Mouse (Mus musculus) neural tube, embryonic 11.5 days (tissue): Measurements from ENCODE around the gene Grb2. TPM values are rescaled to one million over a fixed set of nuclear protein-coding genes. Genes with fewer than 3 reads are reported as not detected.

Experiments used
- ATAC-seq: fragments of 200-750 bp; cut with Nextera tagmentation; 2 replicates; pipeline ENCODE4 v1.8.0; 2017; ENCODE audit warnings: moderate number of reproducible peaks, mild to moderate bottlenecking, moderate TSS enrichment, moderate library complexity; ENCODE audit not compliant: insufficient read depth, low FRiP score, low TSS enrichment
- DNase-seq: peaks from one replicate; pipeline ENCODE4 v3.0.0-alpha.2; 2015; ENCODE audit warnings: low spot score
- H3K27ac ChIP-seq: fragments of 300-500 bp; sonication (generic); 2 replicates; pipeline ENCODE4 v1.5.1; 2014; ENCODE audit warnings: low read depth, mild to moderate bottlenecking, low read length
- H3K27me3 ChIP-seq: fragments of 300-500 bp; sonication (generic); 2 replicates; pipeline ENCODE4 v1.6.1; 2014; ENCODE audit warnings: mild to moderate bottlenecking, low read length, mixed read lengths; ENCODE audit not compliant: control insufficient read depth, insufficient read depth
- H3K36me3 ChIP-seq: fragments of 300-500 bp; sonication (generic); 2 replicates; pipeline ENCODE4 v1.6.1; 2014; ENCODE audit warnings: mild to moderate bottlenecking, low read length, moderate library complexity, mixed read lengths; ENCODE audit not compliant: control insufficient read depth, insufficient read depth
- H3K4me1 ChIP-seq: fragments of 300-500 bp; sonication (generic); 2 replicates; pipeline ENCODE4 v1.6.1; 2014; ENCODE audit warnings: low read length, mixed read lengths; ENCODE audit not compliant: control insufficient read depth, insufficient read depth
- H3K4me2 ChIP-seq: fragments of 300-500 bp; sonication (generic); 2 replicates; pipeline ENCODE4 v1.6.1; 2014; ENCODE audit warnings: low read depth, mild to moderate bottlenecking, moderate library complexity
- H3K4me3 ChIP-seq: fragments of 300-500 bp; sonication (generic); 2 replicates; pipeline ENCODE4 v1.5.1; 2014; ENCODE audit warnings: low read depth, low read length
- H3K9ac ChIP-seq: fragments of 300-500 bp; sonication (generic); 2 replicates; pipeline ENCODE4 v1.6.1; 2014; ENCODE audit warnings: mild to moderate bottlenecking, low read length
- H3K9me3 ChIP-seq: fragments of 300-500 bp; sonication (generic); 2 replicates; pipeline ENCODE4 v1.6.1; 2016; ENCODE audit warnings: low read length; ENCODE audit not compliant: control insufficient read depth
- WGBS: fragments of 180-500 bp; shearing (Covaris S2); extraction: QIAGEN DNeasy Blood & Tissue Kit; methylation state at CpG from one replicate; pipeline ENCODE4 v1.1.7; 2014; 5-methylcytosine and 5-hydroxymethylcytosine counted together
- polyA plus RNA-seq: library from polyadenylated mRNA; unstranded; fragments of >200 nt; fragmentation: Nextera tagmentation; extraction: Ambion mirVana; gene quantifications from 2 replicates; pipeline ENCODE4 v1.2.1, GENCODE M21; 2014

The Grb2 gene
- polyA plus RNA-seq, 1 experiment from 2014 or later: 86.7 TPM

DNA sequence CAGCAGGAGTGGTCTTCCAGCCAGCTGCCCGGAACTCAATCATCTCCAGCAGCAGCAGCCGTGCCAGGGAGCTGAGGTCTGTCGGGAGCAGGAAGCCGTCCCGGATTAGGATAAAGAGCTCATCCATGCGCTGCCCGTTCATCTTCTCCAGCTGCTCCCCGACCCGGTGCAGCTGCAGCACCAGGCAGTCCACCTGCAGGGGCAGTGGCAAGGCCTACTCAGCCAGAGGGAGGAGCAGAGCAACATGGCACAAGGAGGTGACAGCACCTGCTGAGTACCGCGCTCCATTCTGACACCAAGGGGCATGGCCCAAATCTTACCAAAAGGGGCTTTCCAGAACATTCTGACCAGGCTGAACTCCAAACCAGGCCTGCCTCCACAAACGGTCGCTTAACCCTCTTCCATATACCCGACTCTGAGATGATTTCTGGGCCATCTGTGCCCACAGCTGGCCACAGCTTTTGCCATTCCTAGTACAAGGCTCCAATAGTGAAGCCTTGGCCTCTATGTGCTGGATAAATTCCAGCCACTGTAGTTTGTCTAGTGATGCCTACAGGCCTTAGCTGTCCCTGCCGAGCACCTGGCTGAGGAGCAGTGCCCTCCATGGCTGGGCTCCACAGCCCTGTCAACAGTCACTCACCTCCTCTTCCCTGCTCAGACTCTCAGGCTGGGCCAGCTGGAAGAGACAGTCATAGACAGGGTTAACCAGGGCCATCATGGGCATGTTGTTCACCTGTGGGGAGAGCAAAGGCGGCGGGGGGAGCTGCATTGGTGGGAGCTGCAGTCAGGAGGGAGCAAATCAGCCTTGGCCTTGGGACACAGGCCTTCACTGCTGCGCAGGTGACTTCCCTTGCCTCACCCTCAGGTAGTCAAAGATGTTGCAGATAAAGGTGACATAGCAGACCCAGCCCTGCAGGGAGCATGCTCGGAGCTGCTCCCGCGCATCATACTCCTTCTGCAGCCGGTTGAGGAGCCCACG, 99.7 kb downstream of the Grb2 start:
- Histone ChIP-seq H3K9ac (no peak overlapping the region), H3K4me1 (peaks cover 4% of the 10 kb centered on the region; the same call in 1 of the 2 replicates), H3K4me2 (no peak overlapping the region), H3K27me3 (no peaks in the 10 kb centered on the region), H3K27ac (no peak overlapping the region), H3K4me3 (no peak overlapping the region), H3K9me3 (no peaks in the 10 kb centered on the region), H3K36me3 (peaks cover 13% of the 10 kb centered on the region)
- DNase-seq: no peak
- no peak for ATAC-seq
- 82% methylated on average over 23 of the region's 23 CpGs for WGBS

GRCm38 (mm10) chr11:115606733-115607132, 101.7 kb downstream of the Grb2 start:
- H3K9me3 ChIP-seq: no peaks in the 10 kb centered on the region
- no peak overlapping the region for H3K27ac ChIP-seq
- no peaks in the 10 kb centered on the region for H3K27me3 ChIP-seq
- DNase-seq (no peak), ATAC-seq (no peak)
- H3K4me2 ChIP-seq: no peak overlapping the region
- no peak overlapping the region for H3K4me3 ChIP-seq
- no peak overlapping the region for H3K9ac ChIP-seq
- H3K4me1 ChIP-seq: peaks cover 16% of the 10 kb centered on the region
- 94% methylated on average over 18 of the region's 18 CpGs for WGBS
- H3K36me3 ChIP-seq: peaks cover 13% of the 10 kb centered on the region

DNA sequence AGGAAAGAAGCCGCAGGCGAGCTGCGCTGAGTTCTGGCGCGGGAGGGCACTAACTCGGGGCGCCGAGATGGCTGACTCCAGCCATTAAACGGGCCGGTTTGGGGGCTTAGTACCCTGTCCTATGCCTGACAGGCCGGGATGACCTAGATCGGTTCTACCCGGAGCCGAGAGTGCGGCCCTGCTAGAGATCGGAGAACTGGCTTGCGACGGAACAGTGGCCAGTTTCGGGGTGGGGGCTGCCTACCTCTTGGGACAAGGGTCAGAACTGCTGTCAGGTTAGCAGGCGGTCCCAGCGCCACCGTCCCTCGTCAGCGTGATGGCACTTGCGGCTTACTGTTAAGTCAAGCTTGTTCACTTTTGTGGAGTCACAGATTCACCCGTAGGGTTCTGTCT, 104.1 kb downstream of the Grb2 start:
- peaks cover 15% of the 10 kb centered on the region for H3K36me3 ChIP-seq
- ATAC-seq (peak; percentile 42; the same call in 1 of the 2 replicates), DNase-seq (peak; percentile 33)
- no peaks in the 10 kb centered on the region for H3K9me3 ChIP-seq
- H3K9ac ChIP-seq: peak overlapping the region; percentile 95
- H3K27ac ChIP-seq: peak overlapping the region; percentile 83
- peak overlapping the region; percentile 83 for H3K4me2 ChIP-seq
- H3K4me1 ChIP-seq: peaks cover 16% of the 10 kb centered on the region
- H3K4me3 ChIP-seq: peak overlapping the region; percentile 98
- under 1% methylated on average over 26 of the region's 26 CpGs for WGBS
- H3K27me3 ChIP-seq: no peaks in the 10 kb centered on the region

- Histone ChIP-seq H3K9ac (peak within 1 kb of the TSS; percentile 95), H3K36me3 (peaks cover 15% of the 10 kb centered on the region), H3K4me1 (peaks cover 16% of the 10 kb centered on the region), H3K4me3 (peak within 1 kb of the TSS; percentile 98), H3K9me3 (no peaks in the 10 kb centered on the region), H3K27me3 (no peaks in the 10 kb centered on the region), H3K27ac (peak within 1 kb of the TSS; percentile 83), H3K4me2 (peak within 1 kb of the TSS; percentile 83)
- DNase-seq (peak; percentile 95), ATAC-seq (peak; percentile 96)
- WGBS: under 1% methylated on average over 85 of the region's 93 CpGs
Measured at GRCm38 (mm10) chr11:115603476-115604303, 104.7 kb downstream of the Grb2 start, which contains the start of the genes Mrps7 and Gga3. Gene Mrps7, plus strand, starts transcription at chr11:115603925. Gene Gga3, minus strand, starts transcription at chr11:115604051.

DNA sequence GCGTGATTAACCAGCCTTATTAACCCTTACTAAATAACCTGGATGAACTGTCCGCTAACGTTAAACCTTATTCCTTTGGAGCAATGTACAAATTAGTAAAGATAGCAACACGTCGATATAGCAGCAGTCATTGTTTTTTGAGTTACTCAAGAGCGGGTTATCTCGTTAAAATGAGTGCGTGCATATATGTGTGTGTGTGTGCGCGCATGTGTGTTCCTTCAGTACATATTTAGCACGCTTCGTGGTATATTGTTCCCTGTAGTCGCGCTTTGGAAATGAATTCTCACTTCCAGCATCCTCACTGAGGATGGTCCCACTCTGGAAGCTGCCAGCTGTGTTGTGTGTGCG, 105.3 kb downstream of the Grb2 start:
- ATAC-seq (no peak), DNase-seq (no peak)
- Histone ChIP-seq H3K27ac (peak overlapping the region; percentile 83), H3K9me3 (no peaks in the 10 kb centered on the region), H3K4me3 (peak overlapping the region; percentile 98), H3K36me3 (peaks cover 19% of the 10 kb centered on the region), H3K4me2 (peak overlapping the region; percentile 83), H3K9ac (peak overlapping the region; percentile 95), H3K27me3 (no peaks in the 10 kb centered on the region), H3K4me1 (peaks cover 16% of the 10 kb centered on the region)
- WGBS: 7% methylated on average over 15 of the region's 15 CpGs

DNA sequence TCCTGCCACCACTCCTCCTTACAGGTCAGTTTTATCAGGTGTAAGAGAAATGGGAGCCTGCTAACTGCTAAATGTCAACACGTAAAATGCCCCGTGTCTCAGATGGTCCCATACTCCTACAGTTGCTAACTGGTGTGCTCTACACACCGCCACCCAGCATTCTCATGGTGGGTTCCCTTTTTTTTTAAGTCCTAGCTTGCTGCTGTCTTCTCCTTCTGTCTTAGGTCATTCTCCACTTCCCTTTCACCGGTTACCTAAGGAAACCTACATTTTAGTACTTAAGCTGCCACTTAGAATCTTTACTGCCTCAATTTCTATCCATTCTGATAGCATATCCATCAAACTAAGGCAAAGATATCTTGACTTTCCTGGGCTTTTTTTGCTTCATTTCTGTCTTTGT, 107.2 kb downstream of the Grb2 start:
- no peaks in the 10 kb centered on the region for H3K9me3 ChIP-seq
- no peaks in the 10 kb centered on the region for H3K27me3 ChIP-seq
- ATAC-seq: no peak
- 96% methylated on average over 4 of the region's 4 CpGs for WGBS
- no peak overlapping the region for H3K9ac ChIP-seq
- H3K4me1 ChIP-seq: peaks cover 16% of the 10 kb centered on the region
- H3K4me2 ChIP-seq: no peak overlapping the region
- no peak overlapping the region for H3K27ac ChIP-seq
- no peak for DNase-seq
- no peak overlapping the region for H3K4me3 ChIP-seq
- peaks cover 6% of the 10 kb centered on the region for H3K36me3 ChIP-seq

- Histone ChIP-seq H3K9me3 (no peaks in the 10 kb centered on the region), H3K27me3 (no peaks in the 10 kb centered on the region), H3K4me2 (no peak overlapping the region), H3K27ac (no peak overlapping the region), H3K4me3 (no peak overlapping the region), H3K4me1 (peaks cover 16% of the 10 kb centered on the region), H3K36me3 (peaks cover 6% of the 10 kb centered on the region), H3K9ac (no peak overlapping the region)
- ATAC-seq: no peak
- no peak for DNase-seq
- 97% methylated on average over 15 of the region's 15 CpGs for WGBS
Measured at GRCm38 (mm10) chr11:115600743-115601142, 107.7 kb downstream of the Grb2 start.

DNA sequence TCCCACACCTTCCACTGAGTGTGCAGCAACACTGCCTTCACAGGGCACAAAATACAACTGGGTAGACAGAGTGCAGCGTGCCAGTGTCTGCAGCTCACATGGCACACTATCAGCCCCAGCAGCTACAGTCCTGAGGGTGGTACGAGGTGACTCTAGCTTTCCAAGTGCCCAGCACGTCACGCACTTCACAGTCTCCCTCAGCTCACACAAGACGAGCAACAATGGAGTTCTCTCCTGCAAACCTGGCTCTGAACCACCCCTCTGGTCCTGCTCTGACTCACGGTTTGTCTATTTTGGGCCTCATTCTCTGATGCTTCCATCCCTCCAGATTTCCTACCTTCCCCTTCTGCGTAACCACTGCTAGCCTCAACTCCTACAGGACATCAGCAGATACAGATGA, 108.7 kb downstream of the Grb2 start:
- peaks cover 8% of the 10 kb centered on the region for H3K36me3 ChIP-seq
- H3K27me3 ChIP-seq: no peaks in the 10 kb centered on the region
- H3K27ac ChIP-seq: no peak overlapping the region
- DNase-seq: no peak
- no peak overlapping the region for H3K4me2 ChIP-seq
- no peaks in the 10 kb centered on the region for H3K9me3 ChIP-seq
- no peak overlapping the region for H3K4me3 ChIP-seq
- no peak overlapping the region for H3K9ac ChIP-seq
- H3K4me1 ChIP-seq: peaks cover 14% of the 10 kb centered on the region
- no peak for ATAC-seq
- WGBS: 94% methylated on average over 7 of the region's 7 CpGs
